ENCODE assay signal across 10 mouse cellular contexts in the genomic region with DNA sequence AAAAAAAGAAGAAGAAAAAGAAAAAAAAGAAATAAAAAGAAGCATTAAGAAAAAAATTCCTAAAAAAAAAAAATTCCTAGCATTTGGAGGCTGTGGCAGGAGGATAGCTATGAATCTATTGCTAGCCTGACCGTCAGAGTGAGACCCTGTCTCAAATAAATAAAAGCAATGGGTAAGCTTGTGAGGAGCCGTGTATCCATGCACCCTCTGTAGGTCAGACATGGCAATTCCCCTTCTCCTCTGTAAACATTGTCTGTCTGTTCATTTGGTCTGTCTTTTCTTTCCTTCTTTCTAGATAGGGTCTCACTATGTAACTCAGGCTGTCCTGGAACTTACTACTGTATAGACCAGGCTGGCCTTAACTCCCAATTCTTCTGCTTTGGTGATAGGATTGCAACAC. TPM values are rescaled to one million over a fixed set of nuclear protein-coding genes. Genes with fewer than 3 reads are reported as not detected.
DNase-seq lines count a peak whose midpoint lies in the region; ATAC-seq lines count a peak whose summit lies in the region.
"Had no signal": no experiment of that assay in that cellular context is flagged by ENCODE, and none has a peak within 500 bp of the region (broad histone marks: within the 10 kb centered on the region; RNA-seq: fewer than 3 reads in every experiment).

No protein-coding gene starts in this region.

- peaks cover 95% of the 10 kb centered on the region for H3K4me1 ChIP-seq in erythroblast, embryonic 14.5 days (ENCODE audit: control insufficient read depth)
- H3K4me1 ChIP-seq in limb, embryonic 11.5 days (ENCODE audit: control insufficient read depth, insufficient read depth, low read length) = no peaks in the 10 kb centered on the region
- peaks cover 15% of the 10 kb centered on the region for H3K4me1 ChIP-seq in limb, embryonic 10.5 days
- peaks cover 79% of the 10 kb centered on the region for H3K4me1 ChIP-seq in liver, embryonic 13.5 days (replicated peaks)

- peaks cover 13% of the 10 kb centered on the region for H3K36me3 ChIP-seq in erythroblast, embryonic 14.5 days (ENCODE audit: control insufficient read depth)
- H3K36me3 ChIP-seq in limb, embryonic 11.5 days (ENCODE audit: control insufficient read depth, insufficient read depth, low read length) = no peaks in the 10 kb centered on the region
- no peaks in the 10 kb centered on the region for H3K36me3 ChIP-seq in limb, embryonic 10.5 days
- H3K36me3 ChIP-seq in liver, embryonic 13.5 days = no peaks in the 10 kb centered on the region

- H3K9ac ChIP-seq in limb, embryonic 11.5 days (ENCODE audit: low read length) = no peak overlapping the region
- peak overlapping the region; percentile 57; the same call in 1 of the 2 replicates for H3K9ac ChIP-seq in liver, embryonic 13.5 days

- H3K9me3 ChIP-seq in erythroblast, embryonic 14.5 days (ENCODE audit: control insufficient read depth, low read length) = no peaks in the 10 kb centered on the region
- H3K9me3 ChIP-seq in limb, embryonic 11.5 days (ENCODE audit: control insufficient read depth, low read length) = no peaks in the 10 kb centered on the region
- H3K9me3 ChIP-seq in limb, embryonic 10.5 days (replicated peaks) = no peaks in the 10 kb centered on the region
- no peaks in the 10 kb centered on the region for H3K9me3 ChIP-seq in liver, embryonic 13.5 days (replicated peaks)

- DNase-seq in limb, embryonic 11.5 days (ENCODE audit: low spot score) = no peak
- DNase-seq in limb, embryonic 10.5 days (ENCODE audit: low spot score) = no peak
- peak; percentile 63 for DNase-seq in NIH3T3 (ENCODE audit: low read depth)
- no peak for DNase-seq in liver, embryonic 13.5 days
- DNase-seq in adrenal gland, adult 8-10 months = no peak
- no peak for DNase-seq in thymus, postnatal 4 days
- DNase-seq: heart, adult 11 months had no signal

- no peak overlapping the region for H3K27ac ChIP-seq in limb, embryonic 11.5 days (replicated peaks; ENCODE audit: low read depth, low read length)
- no peak overlapping the region for H3K27ac ChIP-seq in limb, embryonic 10.5 days
- H3K27ac ChIP-seq in liver, embryonic 13.5 days = peak overlapping the region; percentile 99
- H3K27ac ChIP-seq: macrophage had no signal

- no peak for ATAC-seq in erythroblast, adult 5-6 weeks (replicated peaks; ENCODE audit: low FRiP score, poor library complexity, severe bottlenecking)
- ATAC-seq in limb, embryonic 11.5 days (ENCODE audit: insufficient number of reproducible peaks, low FRiP score, low TSS enrichment, low read depth) = 0 out of 2 replicates have a peak, but pooled peaks have one; percentile 35
- no peak for ATAC-seq in liver, embryonic 13.5 days (ENCODE audit: low read depth)

- H3K4me2 ChIP-seq in limb, embryonic 11.5 days (ENCODE audit: low read depth, severe bottlenecking) = no peak overlapping the region
- H3K4me2 ChIP-seq in liver, embryonic 13.5 days = peak overlapping the region; percentile 21; the same call in 1 of the 2 replicates

- H3K4me3 ChIP-seq in erythroblast, embryonic 14.5 days (replicated peaks) = peak overlapping the region; percentile 12
- no peak overlapping the region for H3K4me3 ChIP-seq in limb, embryonic 11.5 days (ENCODE audit: low read depth, low read length)
- no peak overlapping the region for H3K4me3 ChIP-seq in limb, embryonic 10.5 days
- H3K4me3 ChIP-seq in liver, embryonic 13.5 days (replicated peaks) = no peak overlapping the region

- 21% methylated on average over 2 of the region's 2 CpGs for WGBS in limb, embryonic 11.5 days
- WGBS in limb, embryonic 10.5 days = 26% methylated on average over 2 of the region's 2 CpGs
- 50% methylated on average over 2 of the region's 2 CpGs for WGBS in liver, embryonic 13.5 days (ENCODE audit: insufficient replicate concordance)

- peaks cover 4% of the 10 kb centered on the region for H3K27me3 ChIP-seq in erythroblast, embryonic 14.5 days (ENCODE audit: control insufficient read depth)
- no peaks in the 10 kb centered on the region for H3K27me3 ChIP-seq in limb, embryonic 11.5 days (ENCODE audit: control insufficient read depth, insufficient read depth, low read length)
- H3K27me3 ChIP-seq in limb, embryonic 10.5 days (ENCODE audit: low read depth, poor library complexity, severe bottlenecking) = no peaks in the 10 kb centered on the region
- H3K27me3 ChIP-seq in liver, embryonic 13.5 days = peaks cover 4% of the 10 kb centered on the region; the same call in 1 of the 2 replicates

RNA-seq across cellular contexts. Expression of a gene that starts 10.5 kb away (rescaled TPM):
- polyA plus RNA-seq in erythroblast, embryonic 14.5 days (2012) = 0.03 TPM in 1 of 2 replicates, not detected in the other
- total RNA-seq in erythroblast, adult 5-6 weeks (2015; ENCODE audit: low replicate concordance) = 6.1 and 10.2 TPM in 2 replicates
- total RNA-seq in erythroblast, adult 5-6 weeks (2017; ENCODE audit: low replicate concordance) = 0.28 and 1.4 TPM in 2 replicates
- polyA plus RNA-seq in limb, embryonic 11.5 days (2014; fragmentation: Nextera tagmentation; extraction: Ambion mirVana) = 0.99 and 1.3 TPM in 2 replicates
- polyA plus RNA-seq in limb, embryonic 10.5 days (2016; fragmentation: Nextera tagmentation; extraction: Ambion mirVana) = 0.87 and 1.6 TPM in 2 replicates
- polyA plus RNA-seq in liver, embryonic 13.5 days (2015; fragmentation: Nextera tagmentation; extraction: Ambion mirVana) = 0.25 and 0.29 TPM in 2 replicates
- under 1 TPM in 3 of 4 experiments, not detected in 1; 0.15 to 0.86 (median 0.83) TPM for total RNA-seq in adrenal gland, adult 8-10 months (2022)

RNA-seq across cellular contexts. Expression of a gene that starts 30.5 kb away (rescaled TPM):
- polyA plus RNA-seq in erythroblast, embryonic 14.5 days (2012) = 11.9 and 12.6 TPM in 2 replicates
- 323 and 336 TPM in 2 replicates for total RNA-seq in erythroblast, adult 5-6 weeks (2015; ENCODE audit: low replicate concordance)
- total RNA-seq in erythroblast, adult 5-6 weeks (2017; ENCODE audit: low replicate concordance) = 573 and 620 TPM in 2 replicates
- polyA plus RNA-seq in limb, embryonic 11.5 days (2014; fragmentation: Nextera tagmentation; extraction: Ambion mirVana) = 12.8 and 13.4 TPM in 2 replicates
- polyA plus RNA-seq in limb, embryonic 10.5 days (2016; fragmentation: Nextera tagmentation; extraction: Ambion mirVana) = 8.6 and 13.5 TPM in 2 replicates
- 32.9 and 38.7 TPM in 2 replicates for polyA plus RNA-seq in liver, embryonic 13.5 days (2015; fragmentation: Nextera tagmentation; extraction: Ambion mirVana)
- total RNA-seq in adrenal gland, adult 8-10 months (2022) = 10 to 100 TPM in 2 of 4 experiments, 1 to 10 TPM in 2; 8.5 to 14.1 (median 10.5) TPM

RNA-seq across cellular contexts. Expression of a gene that starts 45.9 kb away (rescaled TPM):
- polyA plus RNA-seq in erythroblast, embryonic 14.5 days (2012) = 27.7 and 41.0 TPM in 2 replicates
- 22.4 and 32.1 TPM in 2 replicates for total RNA-seq in erythroblast, adult 5-6 weeks (2015; ENCODE audit: low replicate concordance)
- 65.8 and 91.9 TPM in 2 replicates for total RNA-seq in erythroblast, adult 5-6 weeks (2017; ENCODE audit: low replicate concordance)
- polyA plus RNA-seq in limb, embryonic 11.5 days (2014; fragmentation: Nextera tagmentation; extraction: Ambion mirVana) = 152 and 154 TPM in 2 replicates
- 129 and 133 TPM in 2 replicates for polyA plus RNA-seq in limb, embryonic 10.5 days (2016; fragmentation: Nextera tagmentation; extraction: Ambion mirVana)
- 71.2 and 86.4 TPM in 2 replicates for polyA plus RNA-seq in liver, embryonic 13.5 days (2015; fragmentation: Nextera tagmentation; extraction: Ambion mirVana)
- 10 to 100 TPM; 54.4 to 57.5 (median 55.9) TPM for total RNA-seq in adrenal gland, adult 8-10 months (2022)
